Mouse (Mus musculus): ENCODE measurements around the gene Taf10. TPM values are rescaled to one million over a fixed set of nuclear protein-coding genes. Genes with fewer than 3 reads are reported as not detected.

Taf10 gene
- total RNA-seq, 2 experiments from 2014 or later, result 167 to 172 TPM

- DNase-seq, result peak; percentile 46
Measured at GRCm38 (mm10) chr7:105726144-105726979, 17.8 kb downstream of the Taf10 start.

- DNase-seq, result no peak
Measured at GRCm38 (mm10) chr7:105721916-105722315, 22.2 kb downstream of the Taf10 start.

GRCm38 (mm10) chr7:105715366-105715765 is 28.8 kb downstream of the Taf10 start:
- DNase-seq, result no peak

GRCm38 (mm10) chr7:105708733-105709132 is 35.4 kb downstream of the Taf10 start:
- DNase-seq, result no peak

- no peak for DNase-seq
Measured at GRCm38 (mm10) chr7:105703816-105704215, 40.3 kb downstream of the Taf10 start.

GRCm38 (mm10) chr7:105703184-105703583 is 41.0 kb downstream of the Taf10 start:
- DNase-seq, result no peak

- no peak for DNase-seq
Measured at GRCm38 (mm10) chr7:105690875-105691274, 53.3 kb downstream of the Taf10 start.

Other genes starting within 250 kb of the Taf10 start
- 10 to 100 TPM; 59.2 to 68.1 TPM for gene Smpd1, start 190.0 kb downstream of the Taf10 start, total RNA-seq (2021)
- gene Apbb1, start 162.7 kb downstream of the Taf10 start, total RNA-seq (2021), result 10 to 100 TPM; 19.6 to 25.2 TPM
- gene Hpx, start 144.2 kb downstream of the Taf10 start, total RNA-seq (2021), result 100 to 1,000 TPM; 313 to 789 TPM
- gene Trim3, start 110.8 kb downstream of the Taf10 start, total RNA-seq (2021), result 10 to 100 TPM; 32.5 to 45.1 TPM
- 100 to 1,000 TPM; 129 to 132 TPM for gene Timm10b, start 104.3 kb downstream of the Taf10 start, total RNA-seq (2021)
- 10 to 100 TPM; 48.3 to 57.8 TPM for gene Arfip2, start 103.9 kb downstream of the Taf10 start, total RNA-seq (2021)
- 10 to 100 TPM in 1 of 2 experiments, 1 to 10 TPM in 1; 6.3 to 10.4 TPM for gene Gm45799, start 103.8 kb downstream of the Taf10 start, total RNA-seq (2021)
- 1 to 10 TPM; 3.0 to 4.7 TPM for gene Dnhd1, start 93.5 kb downstream of the Taf10 start, total RNA-seq (2021)
- gene Ilk, start 7.8 kb downstream of the Taf10 start, total RNA-seq (2021), result 100 to 1,000 TPM; 135 to 139 TPM
- gene Rrp8, start 7.0 kb downstream of the Taf10 start, total RNA-seq (2021), result 10 to 100 TPM; 15.3 to 17.6 TPM
- gene Tpp1, start 7.9 kb upstream of the Taf10 start, total RNA-seq (2021), result 10 to 100 TPM; 65.5 to 68.8 TPM
- 10 to 100 TPM; 11.8 to 17.1 TPM for gene Dchs1, start 43.3 kb upstream of the Taf10 start, total RNA-seq (2021)
- gene Mrpl17, start 66.7 kb upstream of the Taf10 start, total RNA-seq (2021), result 100 to 1,000 TPM; 208 to 232 TPM
- 1 to 10 TPM; 1.5 to 4.0 TPM for gene Gm4070, start 209.6 kb upstream of the Taf10 start, total RNA-seq (2021)